Mouse (Mus musculus) left cerebral cortex, postnatal 10 days (tissue): Measurements from ENCODE around the gene Dtx2. TPM values are rescaled to one million over a fixed set of nuclear protein-coding genes. Genes with fewer than 3 reads are reported as not detected.
A peak's percentile ranks its signal among the peaks of the same experiment; 100 is the strongest.
"Not testable (repeated sequence)": the region's sequence is repeated elsewhere in the genome, so short reads cannot be mapped to it uniquely, and the experiment has no call there.

Source experiments
- DNase-seq, 2 experiments: peaks; one replicate each; pipeline ENCODE4 v3.0.0; 2021 to 2022; ENCODE audit warnings: low spot score in 2 of 2, mixed read lengths in 1 of 2; ENCODE audit errors: extremely low spot score in 1 of 2
- intact Hi-C: fragments of 180-260 bp; cut with DNase I; formaldehyde crosslinking; loops from one replicate; pipeline ENCODE4 v1.15.1; 2025
- total RNA-seq, 2 experiments: library from RNA; stranded (reverse); gene quantifications; 2 replicates each; pipeline ENCODE4 v1.2.3; 2021

The Dtx2 gene
- total RNA-seq, 2 experiments from 2014 or later, result 9.3 to 9.4 TPM

DNA sequence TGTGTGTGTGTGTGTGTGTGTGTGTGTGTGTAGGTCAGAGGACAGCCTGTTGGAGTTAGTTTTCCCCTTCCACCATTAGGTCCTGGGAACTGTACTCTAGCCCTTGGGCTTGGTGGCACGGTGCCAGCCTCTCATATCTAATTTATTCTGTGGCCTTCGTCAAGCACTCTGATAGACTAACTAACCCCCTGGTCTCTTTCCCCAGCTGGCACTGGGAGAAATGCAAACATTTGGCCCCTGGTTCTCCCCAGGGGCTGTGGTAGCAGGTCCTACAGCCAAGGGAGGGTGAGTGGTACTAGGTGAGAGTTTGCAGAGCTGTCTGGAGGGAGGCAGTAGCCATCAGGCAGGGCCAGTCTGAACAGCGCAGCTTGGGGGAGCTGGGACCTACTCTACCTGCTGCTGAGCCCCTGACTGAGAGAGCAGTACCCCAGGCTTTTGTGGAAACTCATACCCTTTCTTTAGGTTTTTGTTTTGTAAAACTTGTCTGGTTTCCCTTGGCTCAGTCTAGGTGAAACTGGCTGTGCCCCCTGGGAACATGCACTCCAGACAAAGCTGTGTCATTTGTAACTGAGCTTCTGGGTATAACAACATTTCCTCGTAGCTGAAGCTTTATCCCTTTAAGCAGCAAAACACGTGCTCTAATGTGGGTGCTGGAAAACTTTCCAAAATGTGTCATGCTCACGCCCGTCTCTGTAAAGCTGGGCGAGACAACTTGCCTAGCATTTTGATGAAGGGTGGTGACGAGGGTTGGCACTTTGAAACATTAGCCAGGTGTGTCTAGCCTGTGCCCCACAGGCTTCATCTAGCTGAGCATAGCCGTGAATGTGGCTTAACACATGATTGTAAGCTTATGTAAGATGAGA is 21.6 kb downstream of the Dtx2 start:
- intact Hi-C loops, result no loop called here
- DNase-seq, result no peak

DNA sequence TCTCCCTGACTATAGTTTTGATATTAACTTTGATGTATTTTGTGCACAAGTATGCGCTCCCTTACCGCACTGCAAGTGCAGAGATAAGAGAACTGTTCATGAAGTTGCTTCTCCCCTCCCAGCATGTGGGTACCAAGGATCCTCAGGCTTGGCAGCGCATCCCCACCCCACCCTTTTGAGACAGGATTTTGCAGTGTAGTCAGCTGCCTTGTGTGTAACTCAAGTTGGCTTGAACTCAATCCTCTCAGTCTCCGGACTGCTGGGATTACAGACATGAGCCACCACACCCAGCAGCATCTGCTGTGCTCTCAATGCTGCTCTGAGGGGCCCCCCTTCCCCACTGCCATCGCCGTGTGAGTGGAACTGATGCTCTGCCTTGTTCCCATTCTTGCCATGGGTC is 22.7 kb downstream of the Dtx2 start:
- intact Hi-C loops, result no loop called here
- no peak for DNase-seq

- intact Hi-C loops, result no loop called here
- no peak for DNase-seq
Measured at GRCm38 (mm10) chr5:136018726-136019125, 24.1 kb downstream of the Dtx2 start.

DNA sequence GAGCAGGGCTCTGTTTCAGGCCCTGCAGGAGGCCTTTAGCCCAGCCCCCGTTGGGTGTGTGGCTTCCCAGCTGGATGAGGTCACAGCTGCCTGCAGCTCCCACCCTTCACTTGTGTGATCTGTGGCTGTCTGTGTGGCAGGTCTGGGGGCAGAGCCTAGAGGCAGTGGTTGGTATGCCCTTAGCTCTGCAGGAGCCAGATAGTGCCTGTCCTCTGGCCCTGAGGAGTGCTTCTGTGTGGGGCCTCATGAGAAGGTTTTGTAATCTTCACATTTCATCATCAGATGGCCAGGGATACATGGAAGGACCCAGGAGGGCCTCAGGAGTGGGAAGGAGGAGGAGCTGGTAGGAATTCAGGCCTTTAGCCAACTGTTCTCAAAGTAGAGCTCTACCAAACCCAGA is 25.3 kb downstream of the Dtx2 start:
- intact Hi-C loops, result no loop called here
- no peak for DNase-seq

DNA sequence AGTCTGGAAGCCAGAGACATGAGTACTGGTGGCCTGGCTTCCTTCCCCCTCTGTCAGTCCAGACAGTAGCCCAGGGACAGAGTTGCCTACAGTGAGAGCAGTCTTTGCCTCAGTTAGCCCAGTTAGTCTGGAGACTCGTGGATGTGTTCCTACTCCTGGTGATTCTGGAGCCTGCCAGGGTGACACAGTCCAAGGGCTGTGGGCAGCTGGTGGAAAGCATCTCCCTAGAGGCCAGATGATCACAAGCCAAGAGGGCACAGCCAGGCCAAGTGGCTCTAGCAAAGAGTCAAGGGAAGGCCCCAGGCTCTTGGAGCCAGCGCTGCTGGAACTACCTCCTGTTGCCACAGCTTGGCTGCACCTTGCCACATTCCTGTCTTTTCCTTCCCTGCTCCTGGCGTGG is 31.1 kb downstream of the Dtx2 start:
- intact Hi-C loops, result no loop called here
- no peak for DNase-seq

GRCm38 (mm10) chr5:136026859-136027258 is 32.3 kb downstream of the Dtx2 start:
- intact Hi-C loops, result no loop called here
- no peak for DNase-seq

- DNase-seq, result no peak
- intact Hi-C loops, result no loop called here
Measured at GRCm38 (mm10) chr5:136027612-136028311, 33.2 kb downstream of the Dtx2 start.

DNA sequence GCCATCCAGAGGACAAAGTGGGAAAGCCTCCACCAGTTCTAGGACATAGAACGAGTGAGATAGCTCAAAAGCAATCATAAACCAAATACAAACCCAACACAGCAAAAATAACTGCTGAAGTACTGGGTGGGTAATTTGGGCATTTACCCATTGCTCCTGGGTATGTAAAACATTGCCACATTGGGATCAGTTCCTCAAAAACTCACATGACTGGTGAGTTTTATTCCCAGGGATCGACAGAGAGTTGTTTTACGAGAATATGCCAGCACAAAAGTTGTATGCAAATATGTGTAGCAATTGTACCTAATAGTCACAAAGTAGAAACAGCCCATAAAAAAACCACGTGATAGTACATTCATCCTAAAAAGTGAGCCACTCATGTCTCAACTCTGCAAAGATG is 40.3 kb downstream of the Dtx2 start:
- intact Hi-C loops, result no loop called here
- DNase-seq, result no peak

DNA sequence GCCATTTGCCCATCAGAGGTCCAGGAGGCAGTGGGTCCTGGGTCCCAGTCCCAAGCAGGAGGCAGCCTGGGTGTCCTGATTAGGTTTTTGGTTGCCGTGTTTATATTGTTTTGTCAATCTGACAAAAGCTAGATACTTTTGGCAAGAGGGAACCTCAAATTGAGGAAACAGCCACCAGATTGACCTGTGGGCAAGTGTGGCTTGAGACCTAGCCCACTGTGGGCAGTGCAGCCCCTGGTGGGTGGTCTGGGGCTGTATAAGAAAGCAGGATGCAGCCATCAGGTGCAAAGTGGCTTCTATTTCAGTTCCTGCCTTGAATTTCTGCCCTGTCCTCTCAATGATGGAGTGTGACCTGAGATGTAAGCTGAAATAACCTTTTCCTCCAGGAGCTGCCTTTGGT is 40.7 kb downstream of the Dtx2 start:
- intact Hi-C loops, result no loop called here
- no peak for DNase-seq

GRCm38 (mm10) chr5:136036667-136037066 is 42.1 kb downstream of the Dtx2 start:
- no peak for DNase-seq
- intact Hi-C loops, result no loop called here

DNA sequence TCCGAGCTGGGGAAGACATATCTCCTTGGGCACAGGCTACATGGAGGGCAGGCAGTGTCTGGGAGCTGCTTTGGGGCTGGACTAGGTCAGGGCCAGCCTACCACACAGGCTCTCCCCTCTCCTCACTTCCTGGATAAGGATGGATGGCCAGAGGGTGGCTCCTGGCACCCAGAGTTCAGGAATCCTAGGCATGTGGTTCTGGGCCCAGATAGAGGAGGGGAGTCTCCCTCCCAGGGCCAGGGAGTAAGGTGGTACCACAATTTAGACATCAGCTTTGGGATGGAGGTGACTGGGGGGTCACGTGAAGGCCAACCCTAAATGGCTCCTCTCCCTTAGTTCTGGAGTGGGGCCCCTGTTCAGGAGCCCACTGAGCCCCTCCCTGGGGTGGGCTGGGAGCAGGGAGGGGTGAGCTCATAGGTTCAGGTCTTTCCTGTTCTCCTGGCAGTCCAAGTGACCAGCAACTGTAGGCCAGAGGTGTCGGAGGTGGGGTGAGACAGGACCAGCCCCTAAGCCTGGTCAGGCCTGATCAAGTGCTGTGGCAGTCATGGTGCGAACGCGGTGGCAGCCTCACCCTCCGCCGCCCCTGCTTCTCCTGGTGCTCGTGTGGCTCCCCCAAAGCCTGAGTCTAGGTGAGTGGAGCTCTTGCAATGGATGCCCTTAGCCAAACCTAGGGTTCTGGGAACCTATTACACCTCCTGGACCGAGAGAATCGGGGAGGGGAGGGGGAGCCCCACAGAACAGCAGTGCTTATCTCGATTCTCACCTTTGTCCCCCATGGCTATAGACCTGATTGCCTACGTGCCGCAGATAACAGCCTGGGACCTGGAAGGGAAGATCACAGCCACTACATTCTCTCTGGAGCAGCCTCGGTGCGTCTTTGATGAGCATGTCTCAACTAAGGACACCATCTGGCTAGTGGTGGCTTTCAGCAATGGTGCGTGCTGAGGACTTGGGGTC is 43.9 kb downstream of the Dtx2 start, which contains the start of gene Upk3b:
Gene Upk3b, plus strand, starts transcription at position 239 of the 957 bp plus-strand sequence.
- intact Hi-C loops, result no loop called here
- no peak for DNase-seq

DNA sequence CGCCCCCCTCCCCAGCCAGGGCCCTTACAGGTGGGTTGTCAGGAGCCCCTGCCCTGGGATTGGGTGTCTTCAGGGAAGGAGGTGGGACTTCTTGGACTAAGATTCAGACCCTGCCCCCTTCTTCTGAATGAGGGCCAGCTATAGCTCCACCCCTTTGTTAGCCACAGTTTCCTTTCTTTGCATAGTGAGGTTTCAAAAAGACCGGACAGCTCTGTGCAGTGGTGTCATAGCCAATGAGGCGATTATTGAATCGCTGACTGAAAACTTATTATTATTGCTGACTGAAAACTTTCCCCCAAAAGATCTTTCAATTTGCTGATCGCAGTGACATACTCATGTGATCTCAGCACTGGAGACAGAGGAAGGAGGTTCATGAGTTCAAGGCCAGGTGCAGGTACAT is 45.6 kb downstream of the Dtx2 start:
- intact Hi-C loops, result no loop called here
- DNase-seq, result no peak

GRCm38 (mm10) chr5:136041260-136041659 is 46.7 kb downstream of the Dtx2 start:
- intact Hi-C loops, result no loop called here

DNA sequence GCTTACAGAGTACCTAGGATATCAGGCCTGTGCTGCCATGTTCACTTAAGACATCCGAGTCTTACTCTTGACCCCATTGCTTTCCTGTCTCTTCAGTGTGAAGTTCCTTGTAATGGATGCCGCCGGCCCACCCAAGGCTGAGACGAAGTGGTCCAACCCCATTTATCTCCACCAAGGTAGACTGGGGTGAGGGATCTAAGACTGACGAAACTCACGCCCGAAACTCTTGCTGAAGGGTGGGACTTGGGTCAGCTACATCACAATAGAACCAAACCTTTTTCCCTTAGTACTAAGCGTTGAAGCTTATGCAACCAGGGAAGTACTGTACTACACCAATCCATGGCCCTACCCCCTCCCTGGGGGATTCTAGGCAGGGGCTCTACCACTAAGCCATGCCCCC is 47.1 kb downstream of the Dtx2 start:
- intact Hi-C loops, result no loop called here
- no peak for DNase-seq

More at GRCm38 (mm10) chr5:136041260-136041659, 46.7 kb downstream of the Dtx2 start:
- no peak for DNase-seq

GRCm38 (mm10) chr5:136044865-136045264 is 50.3 kb downstream of the Dtx2 start:
- no peak for DNase-seq
- intact Hi-C loops, result no loop called here

- intact Hi-C loops, result no loop called here
Measured at GRCm38 (mm10) chr5:136045408-136045807, 50.8 kb downstream of the Dtx2 start.

GRCm38 (mm10) chr5:136045987-136046386 is 51.4 kb downstream of the Dtx2 start:
- peak; percentile 71 to 85 for DNase-seq
- intact Hi-C loops, result no loop called here

More at GRCm38 (mm10) chr5:136045408-136045807, 50.8 kb downstream of the Dtx2 start:
- DNase-seq, result no peak

DNA sequence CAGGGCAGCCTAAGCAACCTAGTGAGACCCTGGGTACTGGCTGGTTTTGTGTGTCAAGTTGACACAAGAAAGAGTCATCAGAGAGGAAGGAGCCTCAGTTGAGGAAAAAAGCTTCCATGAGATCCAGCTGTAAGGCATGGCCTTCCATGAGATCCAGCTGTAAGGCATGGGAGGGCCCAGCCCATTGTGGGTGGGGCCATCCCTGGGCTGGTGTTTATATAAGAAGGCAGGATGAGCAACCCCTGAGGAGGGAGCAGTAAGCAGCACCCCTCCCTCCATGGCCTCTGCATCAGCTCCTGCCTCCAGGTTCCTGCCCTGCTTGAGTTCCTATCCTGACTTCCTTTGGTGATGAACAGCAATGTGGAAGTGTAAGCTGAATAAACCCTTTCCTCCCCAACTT is 53.9 kb downstream of the Dtx2 start:
- intact Hi-C loops, DNase-seq: not testable (repeated sequence)

GRCm38 (mm10) chr5:136049926-136050325 is 55.3 kb downstream of the Dtx2 start:
- intact Hi-C loops, result loop anchor here (10.0 kb wide), 1 partner anchor 155 kb away; no protein-coding TSS in a partner anchor

More at GRCm38 (mm10) chr5:136049926-136050325, 55.3 kb downstream of the Dtx2 start:
- no peak for DNase-seq
